Mouse (Mus musculus) urinary bladder, adult 2 months (tissue): Measurements from ENCODE around the gene Trim65. TPM values are rescaled to one million over a fixed set of nuclear protein-coding genes. Genes with fewer than 3 reads are reported as not detected.

Experiments used
- DNase-seq: peaks from one replicate; pipeline ENCODE4 v3.0.0; 2022; ENCODE audit warnings: low spot score
- polyA plus RNA-seq: library from polyadenylated mRNA; depleted of rRNA; stranded (reverse); fragments of >200 nt; gene quantifications from 2 replicates; pipeline ENCODE4 v1.2.3, GENCODE M21; 2012; rRNA removed

The Trim65 gene
- 9.6 and 11.8 TPM in 2 replicates for polyA plus RNA-seq

DNA sequence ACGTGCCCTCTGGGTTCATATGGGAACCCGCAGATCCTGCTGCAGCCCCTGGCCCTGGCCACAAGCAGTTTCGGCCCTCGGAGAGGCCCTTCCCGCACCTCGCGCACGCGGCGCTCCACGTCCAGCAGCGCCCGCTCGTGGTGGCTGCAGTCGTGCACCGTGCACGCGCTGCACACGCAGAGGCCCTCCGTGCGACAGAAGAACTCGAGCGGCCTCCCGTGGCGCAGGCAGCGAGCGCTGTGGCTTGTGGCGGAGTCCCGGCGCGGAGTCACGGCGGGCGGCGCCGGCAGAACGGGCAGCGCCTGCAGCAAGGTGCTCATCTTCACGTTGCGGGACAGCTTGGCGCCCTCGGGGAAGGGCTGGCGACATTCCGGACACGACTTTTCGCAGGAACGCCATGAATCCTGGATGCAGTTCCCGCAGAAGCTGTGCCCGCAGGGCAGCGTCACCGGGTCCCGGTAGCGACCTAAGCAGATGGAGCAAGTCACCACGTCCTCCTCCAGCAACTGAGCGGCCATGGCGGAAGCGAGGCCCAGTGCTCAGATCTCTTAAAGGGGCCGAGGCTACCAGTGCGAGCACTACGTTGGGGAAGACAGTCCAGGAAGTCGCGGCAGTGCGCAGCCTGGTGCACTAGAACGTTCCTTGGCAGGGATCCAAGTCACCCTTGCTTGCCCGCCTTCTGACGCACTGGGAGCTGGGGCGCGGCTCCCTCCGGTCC is at the start of gene Trim65:
Gene Trim65, minus strand, starts transcription at position 641 of the 718 bp plus-strand sequence.
- peak; percentile 82 for DNase-seq

DNA sequence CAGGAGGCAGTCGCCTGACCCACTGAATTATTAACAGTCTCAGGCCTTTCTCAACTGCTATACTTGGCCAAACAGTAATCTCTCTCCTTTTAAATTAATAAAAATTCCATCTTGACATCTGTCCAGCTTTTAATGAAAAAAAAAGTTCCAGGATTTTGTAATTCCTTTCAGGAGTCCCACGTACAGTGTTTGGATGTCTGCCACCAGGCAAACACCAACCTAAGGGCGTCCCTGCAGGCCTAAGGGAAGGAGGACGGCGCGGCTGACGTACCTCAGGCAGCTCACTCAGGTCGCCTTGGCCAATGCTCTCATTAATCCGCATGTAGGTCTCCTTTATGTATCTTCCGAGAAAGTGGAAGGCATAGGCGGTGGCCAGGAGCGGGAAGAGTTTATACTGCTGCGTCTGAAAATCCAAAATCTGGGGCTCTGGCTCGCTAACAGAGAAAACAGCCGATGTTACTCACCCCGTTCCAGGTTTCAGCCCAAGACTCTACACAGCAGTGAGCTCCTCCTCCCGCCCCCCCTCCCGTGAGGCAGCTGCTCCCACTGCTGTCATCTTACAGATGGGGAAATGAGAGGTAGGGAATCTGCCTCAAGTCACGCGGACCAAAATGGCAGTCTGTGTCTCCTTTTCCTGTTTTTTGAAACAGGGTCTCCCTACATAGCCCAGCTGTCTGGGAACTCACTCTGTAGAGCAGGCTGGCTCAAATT is 47.6 kb upstream of the Trim65 start:
- DNase-seq, result no peak

DNA sequence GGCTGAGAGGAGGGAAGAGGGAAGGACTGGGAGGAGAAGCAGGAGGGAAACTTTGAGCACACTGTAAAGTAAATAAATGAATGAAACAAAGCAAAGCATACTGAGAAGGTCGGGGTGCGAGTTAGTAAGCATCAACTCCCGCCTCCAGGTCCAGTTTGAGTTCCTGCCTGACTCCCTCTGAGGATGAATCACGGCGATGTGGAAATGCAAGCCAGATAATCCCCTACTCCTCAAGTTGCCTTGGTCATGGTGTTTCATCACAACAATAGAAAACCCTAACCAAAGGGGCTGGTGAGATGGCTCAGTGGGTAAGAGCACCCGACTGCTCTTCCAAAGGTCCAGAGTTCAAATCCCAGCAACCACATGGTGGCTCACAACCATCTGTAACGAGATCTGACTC is 45.1 kb upstream of the Trim65 start:
- no peak for DNase-seq

DNA sequence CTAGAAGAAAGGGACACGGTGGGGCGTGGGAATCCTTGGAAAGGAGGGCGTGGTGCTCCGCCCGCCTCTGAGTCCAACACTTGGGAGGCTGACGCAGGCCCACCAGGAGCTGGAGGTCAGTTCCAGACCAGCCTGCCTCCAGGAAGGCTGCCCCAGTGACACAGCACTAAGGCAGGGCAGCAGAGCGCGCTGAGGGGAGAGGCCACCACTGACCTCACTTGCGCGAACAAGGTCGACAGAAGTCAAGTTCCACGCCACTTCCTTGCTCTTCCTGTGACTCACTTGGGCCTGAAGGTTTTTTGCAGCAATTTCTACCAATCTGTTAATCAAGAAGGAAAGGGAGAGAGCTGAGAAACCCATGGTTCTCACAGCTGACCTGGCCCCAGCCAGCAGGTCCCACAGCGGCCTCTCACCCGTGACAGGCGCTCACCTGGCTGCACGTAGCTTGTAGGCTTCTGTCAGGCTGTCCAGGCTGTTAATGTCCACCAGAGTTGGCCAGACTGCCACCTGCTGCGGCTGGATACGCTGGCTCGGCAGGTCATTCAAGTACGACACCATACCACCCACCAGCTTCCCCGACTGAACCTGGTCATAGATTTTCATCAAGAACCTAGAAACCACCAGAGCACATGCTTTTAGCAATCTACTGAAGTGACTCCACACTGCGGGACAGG is 44.0 kb upstream of the Trim65 start:
- DNase-seq, result no peak

DNA sequence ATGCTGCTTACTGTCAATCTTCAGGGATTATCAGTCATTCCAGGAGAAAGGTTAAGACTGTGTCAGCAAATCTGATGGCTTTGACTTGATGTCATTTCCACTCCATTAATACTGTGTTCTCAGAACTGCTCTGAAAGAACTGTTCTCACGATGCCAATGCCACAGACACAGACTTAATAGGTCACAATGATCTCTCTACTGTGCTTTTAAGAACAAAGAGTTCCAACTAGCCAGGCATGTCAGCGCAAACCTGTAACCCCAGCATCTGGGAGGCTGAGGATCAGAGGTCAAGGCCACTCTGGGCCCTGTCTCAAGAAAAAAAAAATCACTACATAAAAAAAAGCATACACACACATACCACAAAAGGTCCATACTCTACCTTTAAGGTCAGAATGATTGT is 41.0 kb upstream of the Trim65 start:
- DNase-seq, result no peak

DNA sequence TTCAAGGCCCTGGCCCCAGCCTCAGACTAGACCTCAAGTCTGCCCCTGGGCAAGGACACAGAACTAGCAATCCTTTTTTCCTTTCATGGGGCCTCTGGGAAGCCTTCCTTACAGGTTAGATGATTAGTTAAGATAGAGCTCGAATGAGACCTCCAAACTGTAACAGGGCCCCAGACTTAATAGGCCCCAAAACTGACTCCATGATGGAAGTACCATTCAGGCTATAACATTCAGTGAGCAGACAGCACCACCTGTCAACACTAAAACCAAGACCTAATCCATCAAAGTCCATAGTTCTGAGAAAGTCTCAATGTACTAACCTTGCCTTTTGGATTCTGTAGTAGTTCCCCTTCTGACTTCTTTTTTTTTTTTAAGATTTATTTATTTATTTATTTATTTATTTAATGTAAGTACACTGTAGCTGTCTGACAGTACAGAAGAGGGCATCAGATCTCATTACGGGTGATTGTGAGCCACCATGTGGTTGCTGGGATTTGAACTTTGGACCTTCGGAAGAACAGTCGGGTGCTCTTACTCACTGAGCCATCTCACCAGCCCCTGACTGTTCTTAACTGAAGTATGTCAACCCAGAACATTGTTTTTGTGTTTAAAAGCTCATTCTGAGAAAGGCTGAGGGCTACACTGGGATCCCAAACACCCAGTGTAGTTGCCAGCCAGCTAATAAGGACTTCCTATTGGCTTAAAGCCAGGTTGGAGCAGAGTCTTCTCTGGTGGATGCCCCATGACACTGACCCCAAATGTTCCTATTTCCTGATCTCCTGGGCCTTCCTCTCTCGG is 39.3 kb upstream of the Trim65 start:
- no peak for DNase-seq

DNA sequence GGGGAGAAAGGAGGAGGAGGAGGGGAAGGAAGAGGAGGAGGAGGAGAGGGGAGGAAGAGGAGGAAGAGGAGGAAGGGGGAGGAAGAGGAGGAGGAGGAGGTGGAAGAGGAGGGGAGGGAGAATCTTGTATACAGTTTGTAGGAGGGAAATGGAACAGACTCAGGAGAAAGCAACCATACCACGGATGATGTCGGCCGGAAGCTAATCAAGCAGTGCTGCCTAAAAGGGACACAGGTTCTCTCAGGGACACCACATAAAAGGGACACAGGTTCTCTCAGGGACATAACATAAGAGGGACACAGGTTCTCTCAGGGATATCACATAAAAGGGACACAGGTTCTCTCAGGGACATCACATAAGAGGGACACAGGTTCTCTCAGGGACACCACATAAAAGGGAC is 38.3 kb upstream of the Trim65 start:
- no peak for DNase-seq

DNA sequence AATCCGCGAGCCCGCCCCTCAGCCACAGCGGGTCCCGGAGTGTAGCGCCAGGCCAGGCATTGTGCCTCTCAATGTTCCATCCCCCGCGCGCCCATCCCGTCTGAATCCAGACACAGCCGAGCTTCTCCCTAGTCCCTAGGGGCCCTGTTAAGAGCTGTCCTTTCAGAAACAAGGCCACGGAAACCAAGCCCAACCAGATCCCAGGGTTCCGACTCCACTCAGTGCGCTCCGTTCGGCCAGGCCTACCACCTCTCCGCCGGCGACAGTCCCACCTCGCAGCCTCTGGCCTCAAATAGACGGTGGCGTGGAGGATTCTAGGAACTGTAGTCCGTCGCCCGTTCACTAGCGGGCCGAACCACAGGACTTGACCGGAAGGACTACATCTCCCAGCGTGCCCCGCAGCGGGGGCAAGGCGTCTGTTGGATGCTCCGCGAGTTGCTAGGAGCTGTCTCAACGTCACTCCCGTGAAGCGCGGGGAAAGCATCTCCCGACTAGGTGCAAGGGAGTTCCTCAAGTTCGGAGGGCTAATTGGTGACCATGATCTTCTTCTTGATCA is 37.0 kb upstream of the Trim65 start, which contains the start of gene Fbf1:
Gene Fbf1, minus strand, starts transcription at position 283 of the 556 bp plus-strand sequence.
- DNase-seq, result peak; percentile 80

DNA sequence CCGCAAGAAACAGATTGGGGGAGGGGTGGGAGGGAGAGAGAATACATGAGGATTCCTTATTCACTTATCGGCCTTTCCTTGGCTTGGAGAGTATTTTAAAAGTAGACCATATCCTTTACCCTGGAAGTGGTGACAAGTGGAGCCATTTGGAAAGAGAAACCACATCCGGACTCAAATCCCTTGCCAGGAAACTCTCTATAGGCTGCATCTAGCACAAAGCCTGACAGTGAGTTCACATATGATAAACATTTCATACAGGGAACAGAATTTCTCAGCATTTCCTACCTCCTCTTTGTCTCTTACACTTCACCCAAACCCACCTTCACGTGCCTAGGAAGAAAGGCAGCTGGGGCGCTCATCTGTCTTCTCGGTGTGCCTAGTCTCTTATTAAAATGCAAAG is 36.3 kb upstream of the Trim65 start:
- no peak for DNase-seq

DNA sequence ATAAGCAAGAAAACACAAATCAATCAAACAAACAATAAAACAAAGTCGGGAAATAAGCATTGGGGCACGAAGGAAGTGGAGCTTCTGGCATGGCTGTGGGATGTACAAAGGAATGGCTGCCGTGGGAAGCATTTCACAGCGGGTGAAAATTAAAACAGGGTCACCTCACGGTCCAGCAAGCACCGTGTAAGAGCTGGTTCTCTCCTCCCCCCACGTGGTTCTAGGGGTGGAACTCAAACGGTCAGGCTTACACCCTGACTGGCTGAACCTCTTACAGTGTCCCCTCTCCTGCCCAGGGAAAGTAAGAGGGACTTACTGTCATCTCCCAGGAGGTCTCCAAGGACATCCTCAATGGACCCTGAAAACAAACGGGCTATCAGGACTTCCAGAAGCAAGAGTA is 32.1 kb upstream of the Trim65 start:
- DNase-seq, result no peak

DNA sequence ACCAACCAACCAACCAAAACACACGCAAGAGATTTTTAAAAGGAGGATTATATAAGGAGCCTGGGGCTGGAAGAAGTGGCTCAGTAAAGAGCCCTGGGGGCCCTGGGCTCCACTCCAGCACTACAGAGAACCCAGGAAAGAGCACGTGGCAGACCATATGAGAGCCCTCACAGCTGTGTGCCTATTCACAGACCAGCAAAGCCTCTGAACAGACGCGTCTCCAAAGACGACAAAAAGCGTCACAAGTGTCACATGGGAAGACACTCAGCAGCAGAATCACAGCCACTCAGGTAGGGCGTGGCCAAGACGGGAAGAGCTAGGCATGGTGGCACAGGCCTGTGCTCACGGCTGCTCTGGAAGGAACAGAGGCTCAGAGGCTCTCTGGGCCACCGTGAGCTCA is 31.2 kb upstream of the Trim65 start:
- no peak for DNase-seq

DNA sequence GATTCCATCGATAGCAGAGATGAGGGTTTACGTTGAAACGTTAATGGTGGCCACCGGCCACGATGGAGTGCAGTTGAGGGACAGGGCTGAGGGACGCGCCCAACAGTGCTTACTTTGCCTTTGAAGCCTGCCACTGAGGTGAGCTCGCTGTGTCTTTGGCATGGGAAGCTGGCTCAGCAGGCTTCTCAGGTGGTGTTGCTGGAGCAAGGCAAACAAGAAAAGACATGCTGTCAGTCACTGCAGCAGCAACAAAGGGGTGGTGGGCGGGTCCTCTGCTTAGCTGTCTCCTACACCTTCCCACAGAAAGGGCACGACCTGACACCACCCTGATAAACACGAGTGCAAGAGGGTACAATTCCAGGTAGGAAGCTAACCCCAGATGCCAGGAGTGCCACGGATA is 30.4 kb upstream of the Trim65 start:
- no peak for DNase-seq

DNA sequence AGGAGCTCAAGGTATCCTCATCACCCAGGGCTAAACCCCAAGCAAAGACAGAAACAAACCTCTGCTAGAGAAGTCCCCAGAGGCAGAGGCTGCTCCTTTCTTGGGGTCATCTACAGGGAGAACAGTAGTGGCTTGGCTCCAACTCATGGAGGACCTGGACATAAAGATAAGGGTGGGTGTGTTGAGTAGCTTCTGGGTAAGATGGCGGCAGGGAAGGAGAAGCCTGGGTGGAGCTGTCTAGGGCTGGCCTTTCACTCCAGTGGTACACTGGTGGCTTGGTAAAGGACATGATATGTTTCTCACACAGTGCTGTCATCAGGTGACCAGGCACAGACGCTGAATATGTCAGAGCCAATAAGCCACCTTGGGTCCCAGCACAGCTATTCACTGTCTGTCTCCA is 20.0 kb upstream of the Trim65 start:
- no peak for DNase-seq

DNA sequence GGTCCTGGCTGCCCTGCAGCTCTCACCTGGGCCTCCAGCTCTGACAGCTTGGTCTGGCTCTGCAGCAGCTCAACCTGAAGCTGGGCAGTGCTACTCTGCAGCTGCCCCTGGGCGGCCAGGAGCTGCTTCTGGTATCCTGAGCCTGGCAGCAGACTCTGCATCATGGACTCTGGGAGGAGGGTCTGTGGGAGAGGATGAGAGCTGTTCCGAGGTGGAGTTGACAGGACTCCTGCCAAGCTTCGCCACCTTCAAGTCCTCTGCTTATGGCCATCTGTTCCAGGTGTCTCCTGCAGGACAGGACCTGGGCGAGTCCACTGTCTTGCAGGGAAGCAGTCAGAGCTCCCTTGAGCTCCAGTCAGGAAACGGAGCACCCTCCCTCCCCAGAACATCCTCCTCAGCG is 18.4 kb upstream of the Trim65 start:
- DNase-seq, result no peak

DNA sequence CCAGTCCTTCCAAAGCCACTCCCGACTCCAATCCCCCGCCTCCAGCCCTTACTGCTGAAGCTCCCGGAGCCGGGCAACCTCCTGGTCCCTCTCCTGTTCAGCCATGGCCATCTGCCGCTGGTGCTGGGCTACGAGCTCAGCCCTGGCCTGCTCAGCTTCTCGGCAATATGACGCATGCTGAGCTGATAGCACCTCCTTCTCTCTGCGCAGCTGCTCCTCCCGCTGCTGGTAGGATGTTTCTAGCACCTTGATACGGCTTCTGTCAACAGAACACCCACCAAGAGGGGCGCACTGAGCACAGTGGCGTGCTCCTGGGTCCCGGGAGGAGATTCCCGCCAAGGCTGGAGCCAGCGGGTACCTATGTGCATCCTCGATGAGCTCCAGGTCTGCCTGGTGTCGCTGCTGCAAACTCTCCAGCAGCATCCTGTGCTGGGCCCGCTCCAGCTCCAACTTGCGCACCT is 17.9 kb upstream of the Trim65 start:
- DNase-seq, result no peak

DNA sequence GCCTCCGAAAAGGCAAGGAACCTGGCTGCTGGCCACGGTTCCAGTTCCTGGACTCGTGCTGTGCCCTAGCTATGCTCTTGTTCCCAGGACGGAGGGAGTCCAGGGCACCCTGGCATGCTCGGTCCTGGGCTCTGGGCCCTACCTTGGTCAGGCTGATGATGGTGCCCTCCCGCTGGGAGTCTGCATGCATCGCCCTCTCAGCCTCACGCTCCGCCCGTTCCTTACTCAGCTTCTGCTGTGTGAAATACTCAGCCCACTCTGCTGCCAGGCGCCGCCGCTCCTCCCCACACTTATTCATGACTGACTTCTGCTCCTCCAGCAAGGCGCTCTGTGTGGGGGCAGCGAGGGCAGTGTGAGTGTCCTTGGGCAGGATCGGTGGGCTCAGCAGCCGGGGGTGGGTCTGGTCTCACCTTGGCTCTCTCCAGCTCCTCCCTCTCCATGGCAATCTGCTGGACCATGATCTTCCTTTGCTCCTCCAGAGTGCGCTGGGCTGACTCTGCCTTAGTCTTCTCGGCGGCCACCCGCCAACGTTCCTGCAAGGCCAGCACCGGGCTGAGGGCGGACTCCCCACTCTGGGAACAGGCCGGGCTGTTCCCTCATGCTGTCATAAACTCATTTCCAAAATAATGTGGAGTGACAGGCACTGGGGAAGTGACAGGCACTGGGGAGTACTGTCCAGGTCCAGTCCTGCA is 15.5 kb upstream of the Trim65 start:
- DNase-seq, result no peak

DNA sequence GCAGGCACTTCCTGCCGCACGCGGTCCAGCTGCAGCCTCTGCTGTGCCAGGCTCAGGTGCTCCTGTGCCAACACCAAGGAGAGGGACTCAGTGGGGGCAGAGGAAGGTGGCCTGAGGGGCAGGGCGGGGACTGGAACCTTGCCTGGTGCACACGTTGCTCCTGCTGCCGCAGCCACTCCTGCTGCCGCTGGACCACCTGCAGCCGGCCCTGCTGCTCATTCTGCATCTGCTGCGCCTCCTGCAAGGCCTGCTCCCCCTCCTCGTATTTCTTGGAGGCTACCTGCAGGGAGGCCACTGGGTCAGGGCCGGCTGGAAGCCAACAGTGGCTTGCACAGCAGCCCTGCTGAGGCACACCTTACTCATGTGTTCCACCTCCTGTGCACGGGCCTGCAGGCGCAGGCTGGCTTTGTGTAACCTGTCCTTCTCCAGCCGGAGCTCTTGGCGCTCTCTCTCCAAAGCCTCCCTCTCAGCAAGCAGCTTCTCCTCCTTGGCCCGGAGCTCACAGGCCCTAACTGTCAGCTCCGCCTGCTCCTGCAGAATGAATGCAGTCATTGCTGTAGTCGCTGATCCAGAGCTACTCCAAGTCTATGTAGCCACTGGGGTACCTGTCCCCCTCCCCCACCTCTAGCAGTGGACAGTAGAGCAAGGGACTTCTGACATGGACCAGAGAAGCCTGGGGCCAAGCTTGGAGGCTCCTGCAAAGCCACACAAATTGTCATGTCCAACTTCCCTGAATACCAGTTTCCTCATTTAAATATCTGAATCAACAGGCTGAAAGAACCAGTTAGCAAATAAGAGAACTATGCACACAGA is 14.8 kb upstream of the Trim65 start:
- DNase-seq, result no peak

DNA sequence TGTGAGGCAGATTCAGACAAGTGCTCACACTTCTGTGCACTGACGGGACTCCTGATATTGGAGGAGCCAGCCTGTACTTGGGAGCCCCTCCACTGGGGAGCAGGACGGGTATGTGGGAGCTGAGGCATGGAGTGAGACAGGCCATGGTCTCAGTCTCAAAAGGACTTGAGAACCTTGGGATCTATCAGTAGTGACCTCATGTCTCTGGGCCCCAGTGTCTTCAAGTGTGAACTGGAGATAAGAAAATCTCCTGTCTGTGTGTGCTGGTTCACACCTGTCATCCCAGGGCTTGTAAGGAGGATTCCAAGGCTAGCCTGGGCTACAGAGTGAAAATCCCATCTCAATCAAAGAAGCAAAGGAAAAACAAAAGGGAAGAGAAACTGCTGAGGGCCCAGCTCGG is 12.5 kb upstream of the Trim65 start:
- no peak for DNase-seq

DNA sequence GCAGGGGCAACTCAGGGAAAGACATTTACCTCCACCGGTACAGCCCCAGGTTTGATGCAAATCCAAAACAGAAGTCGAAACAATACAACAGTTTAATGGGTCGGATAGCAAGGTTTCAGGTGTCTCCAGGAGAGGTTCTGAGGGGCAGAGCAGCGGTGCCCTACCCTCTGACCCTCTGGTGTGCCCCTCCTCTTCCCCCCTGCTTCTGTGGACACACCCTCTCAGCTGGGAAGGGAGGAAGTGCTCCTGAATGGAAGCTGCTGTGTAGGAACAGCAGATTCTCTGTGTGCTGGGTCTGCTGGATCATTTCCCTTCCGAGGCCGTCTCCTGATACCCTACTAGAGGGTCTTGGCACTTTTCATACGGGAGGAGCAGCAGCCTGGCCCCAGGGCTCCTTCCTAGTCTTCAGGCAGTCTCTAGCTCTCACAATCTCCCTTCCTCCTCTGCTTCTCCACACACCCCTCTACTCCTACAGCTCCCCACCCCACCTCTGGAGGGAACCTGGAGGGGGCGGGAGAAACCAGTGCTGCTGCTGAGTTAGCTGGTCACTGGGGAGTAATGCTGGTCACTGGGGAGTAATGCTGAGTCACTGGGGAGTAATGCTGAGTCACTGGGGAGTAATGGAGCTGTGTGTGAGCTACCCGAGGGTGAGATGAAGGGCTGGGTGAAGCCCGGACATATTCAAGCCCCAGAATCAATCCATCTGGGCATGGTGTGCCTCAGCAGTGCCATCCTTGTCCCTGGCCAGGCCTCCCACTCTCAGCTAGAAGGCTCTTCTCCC is 11.5 kb upstream of the Trim65 start:
- DNase-seq, result no peak
